Mouse (Mus musculus): Measurements from ENCODE around the gene Krt7. TPM values are rescaled to one million over a fixed set of nuclear protein-coding genes. Genes with fewer than 3 reads are reported as not detected.
A peak's percentile ranks its signal among the peaks of the same experiment; 100 is the strongest.

The Krt7 gene
- total RNA-seq, 1 experiment, result 14.1 TPM

DNA sequence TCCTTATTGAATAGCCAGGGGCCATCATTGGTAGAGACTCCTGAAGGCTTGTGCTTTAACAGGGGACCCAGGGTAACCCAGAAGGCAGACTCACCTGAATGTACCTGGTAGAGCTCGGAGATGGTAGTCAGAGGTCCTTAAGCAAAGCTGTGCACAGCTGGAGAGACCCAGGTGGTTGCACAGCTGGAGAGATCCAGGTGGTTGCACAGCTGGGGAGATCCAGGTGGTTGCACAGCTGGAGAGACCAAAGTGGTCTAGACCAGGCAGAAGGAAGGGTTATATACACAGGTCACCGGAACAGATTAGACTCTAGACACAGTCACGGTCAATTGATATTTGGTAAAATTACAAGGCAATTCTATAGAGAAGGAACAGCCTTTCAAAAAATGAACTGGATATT lies 13.9 kb upstream of the Krt7 start:
- Histone ChIP-seq H3K9me3 (ENCODE audit: control insufficient read depth, insufficient read depth, low read depth, low read length) (no peaks in the 10 kb centered on the region), H3K36me3 (ENCODE audit: control insufficient read depth, insufficient read depth, low read length, poor library complexity, severe bottlenecking) (no peaks in the 10 kb centered on the region), H3K4me3 (ENCODE audit: insufficient read depth in 1 of 2, low read depth in 1 of 2, low read length in 2 of 2, poor library complexity in 1 of 2, severe bottlenecking in 1 of 2) (no peak overlapping the region), H3K4me1 (ENCODE audit: control insufficient read depth in 2 of 2, insufficient read depth in 2 of 2, low read length in 2 of 2, poor library complexity in 1 of 2) (no peaks in the 10 kb centered on the region), H3K27ac (ENCODE audit: insufficient read depth, low read depth, low read length, poor library complexity, severe bottlenecking) (no peak overlapping the region), H3K9ac (ENCODE audit: insufficient read depth, low read depth, low read length, poor library complexity, severe bottlenecking) (no peak overlapping the region)
- TF ChIP-seq ZC3H11A (IDR thresholded peaks at IDR 0.05; ENCODE audit: borderline replicate concordance, low read depth, low read length) (no peak), ZNF384 (IDR thresholded peaks at IDR 0.05; ENCODE audit: low read depth, low read length) (no peak), CHD2 (IDR thresholded peaks at IDR 0.05; ENCODE audit: low read depth, low read length) (no peak), MAFK (IDR thresholded peaks at IDR 0.05; ENCODE audit: insufficient read depth, low read depth, low read length) (no peak), HCFC1 (IDR thresholded peaks at IDR 0.05; ENCODE audit: borderline replicate concordance, insufficient read depth, low read length) (no peak)
- in situ Hi-C loops (cut with MboI; ENCODE audit: low sequenced_read_pairs in 2 of 2, unreplicated experiment in 2 of 2), result no loop called here
- DNase-seq (ENCODE audit: low read depth, low spot score), result no peak

DNA sequence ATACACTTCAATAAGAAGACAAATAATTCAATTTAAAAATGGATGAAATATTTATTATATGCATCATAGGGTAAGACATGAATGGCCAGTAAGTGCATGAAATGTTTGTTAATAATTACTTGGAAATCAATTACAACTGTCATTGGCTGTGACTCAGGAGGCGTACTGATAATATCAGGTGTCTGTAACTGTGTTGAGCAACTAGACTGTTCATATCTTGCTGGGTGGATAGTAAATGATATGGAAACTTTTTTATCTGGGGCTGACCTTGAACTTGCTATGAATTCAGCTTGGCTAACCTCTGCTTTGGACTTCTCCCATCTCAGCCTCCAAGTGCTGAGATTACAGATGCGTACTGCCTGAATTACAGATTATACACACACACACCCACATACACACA lies 13.2 kb upstream of the Krt7 start:
- H3K27ac ChIP-seq (ENCODE audit: insufficient read depth, low read depth, low read length, poor library complexity, severe bottlenecking), result no peak overlapping the region
- no peaks in the 10 kb centered on the region for H3K4me1 ChIP-seq (ENCODE audit: control insufficient read depth in 2 of 2, insufficient read depth in 2 of 2, low read length in 2 of 2, poor library complexity in 1 of 2)
- no peak for DNase-seq (ENCODE audit: low read depth, low spot score)
- in situ Hi-C loops (cut with MboI; ENCODE audit: low sequenced_read_pairs in 2 of 2, unreplicated experiment in 2 of 2), result no loop called here
- no peaks in the 10 kb centered on the region for H3K9me3 ChIP-seq (ENCODE audit: control insufficient read depth, insufficient read depth, low read depth, low read length)
- H3K4me3 ChIP-seq (ENCODE audit: insufficient read depth in 1 of 2, low read depth in 1 of 2, low read length in 2 of 2, poor library complexity in 1 of 2, severe bottlenecking in 1 of 2), result no peak overlapping the region
- H3K36me3 ChIP-seq (ENCODE audit: control insufficient read depth, insufficient read depth, low read length, poor library complexity, severe bottlenecking), result no peaks in the 10 kb centered on the region
- TF ChIP-seq CHD2 (IDR thresholded peaks at IDR 0.05; ENCODE audit: low read depth, low read length) (no peak), ZNF384 (IDR thresholded peaks at IDR 0.05; ENCODE audit: low read depth, low read length) (no peak), ZC3H11A (IDR thresholded peaks at IDR 0.05; ENCODE audit: borderline replicate concordance, low read depth, low read length) (no peak), MAFK (IDR thresholded peaks at IDR 0.05; ENCODE audit: insufficient read depth, low read depth, low read length) (no peak), HCFC1 (IDR thresholded peaks at IDR 0.05; ENCODE audit: borderline replicate concordance, insufficient read depth, low read length) (no peak)
- no peak overlapping the region for H3K9ac ChIP-seq (ENCODE audit: insufficient read depth, low read depth, low read length, poor library complexity, severe bottlenecking)

DNA sequence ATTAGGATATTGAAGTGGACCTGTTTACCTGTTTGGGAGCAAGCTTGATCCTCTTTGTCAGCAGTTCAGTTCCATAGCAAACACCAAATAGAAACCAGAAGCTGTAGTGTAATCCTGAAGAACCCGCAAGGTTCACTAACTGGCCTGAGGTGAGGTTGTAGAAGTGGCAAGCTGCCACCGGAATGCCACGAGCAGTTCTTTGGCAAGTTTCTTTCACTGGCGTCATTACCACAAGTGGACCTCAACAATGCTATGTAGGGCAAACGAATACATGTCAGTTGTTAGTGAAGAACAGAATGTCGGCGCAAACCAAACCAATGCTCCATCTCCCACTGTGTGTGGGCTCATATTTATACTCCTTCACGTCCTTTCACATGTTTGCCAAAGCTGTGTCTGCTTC lies 12.6 kb upstream of the Krt7 start:
- H3K9ac ChIP-seq (ENCODE audit: insufficient read depth, low read depth, low read length, poor library complexity, severe bottlenecking), result no peak overlapping the region
- no peak for TF ChIP-seq ZNF384 (IDR thresholded peaks at IDR 0.05; ENCODE audit: low read depth, low read length)
- no peak for TF ChIP-seq MAFK (IDR thresholded peaks at IDR 0.05; ENCODE audit: insufficient read depth, low read depth, low read length)
- H3K4me1 ChIP-seq (ENCODE audit: control insufficient read depth in 2 of 2, insufficient read depth in 2 of 2, low read length in 2 of 2, poor library complexity in 1 of 2), result no peaks in the 10 kb centered on the region
- no peak for DNase-seq (ENCODE audit: low read depth, low spot score)
- no peaks in the 10 kb centered on the region for H3K36me3 ChIP-seq (ENCODE audit: control insufficient read depth, insufficient read depth, low read length, poor library complexity, severe bottlenecking)
- H3K4me3 ChIP-seq (ENCODE audit: insufficient read depth in 1 of 2, low read depth in 1 of 2, low read length in 2 of 2, poor library complexity in 1 of 2, severe bottlenecking in 1 of 2), result no peak overlapping the region
- no peaks in the 10 kb centered on the region for H3K9me3 ChIP-seq (ENCODE audit: control insufficient read depth, insufficient read depth, low read depth, low read length)
- in situ Hi-C loops (cut with MboI; ENCODE audit: low sequenced_read_pairs in 2 of 2, unreplicated experiment in 2 of 2), result no loop called here
- no peak overlapping the region for H3K27ac ChIP-seq (ENCODE audit: insufficient read depth, low read depth, low read length, poor library complexity, severe bottlenecking)

DNA sequence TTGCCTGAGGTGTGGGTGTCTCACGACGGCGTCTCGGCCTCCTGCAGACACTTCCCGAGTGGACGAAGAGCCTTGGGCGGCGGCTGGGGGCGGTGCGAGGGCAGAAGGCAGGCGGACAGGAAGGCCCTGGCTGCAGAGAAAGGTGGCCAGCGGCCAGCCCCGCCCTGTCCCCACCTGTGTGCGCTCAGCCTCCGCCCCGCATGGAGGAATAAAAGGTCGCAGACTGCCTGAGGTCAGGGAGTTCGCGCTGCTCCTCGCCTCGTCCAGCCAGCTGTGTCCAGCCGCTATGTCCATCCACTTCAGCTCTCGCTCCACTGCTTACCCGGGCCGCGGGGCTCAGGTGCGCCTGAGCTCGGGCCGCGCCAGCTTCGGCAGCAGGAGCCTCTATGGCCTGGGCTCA lies 1.3 kb downstream of the Krt7 start:
- no peak for TF ChIP-seq CHD2 (IDR thresholded peaks at IDR 0.05; ENCODE audit: low read depth, low read length)
- DNase-seq (ENCODE audit: low read depth, low spot score), result no peak
- no peak overlapping the region for H3K27ac ChIP-seq (ENCODE audit: insufficient read depth, low read depth, low read length, poor library complexity, severe bottlenecking)
- H3K9me3 ChIP-seq (ENCODE audit: control insufficient read depth, insufficient read depth, low read depth, low read length), result no peaks in the 10 kb centered on the region
- peak overlapping the region; percentile 54 for H3K9ac ChIP-seq (ENCODE audit: insufficient read depth, low read depth, low read length, poor library complexity, severe bottlenecking)
- H3K4me3 ChIP-seq (ENCODE audit: insufficient read depth in 1 of 2, low read depth in 1 of 2, low read length in 2 of 2, poor library complexity in 1 of 2, severe bottlenecking in 1 of 2), result peak overlapping the region; percentile 36 to 59; a peak in 3 of 4 replicates
- H3K36me3 ChIP-seq (ENCODE audit: control insufficient read depth, insufficient read depth, low read length, poor library complexity, severe bottlenecking), result no peaks in the 10 kb centered on the region
- in situ Hi-C loops (cut with MboI; ENCODE audit: low sequenced_read_pairs in 2 of 2, unreplicated experiment in 2 of 2), result no loop called here
- peaks cover 8 to 9% of the 10 kb centered on the region in 2 experiments; a peak in 3 of 4 replicates for H3K4me1 ChIP-seq (ENCODE audit: control insufficient read depth in 2 of 2, insufficient read depth in 2 of 2, low read length in 2 of 2, poor library complexity in 1 of 2)

DNA sequence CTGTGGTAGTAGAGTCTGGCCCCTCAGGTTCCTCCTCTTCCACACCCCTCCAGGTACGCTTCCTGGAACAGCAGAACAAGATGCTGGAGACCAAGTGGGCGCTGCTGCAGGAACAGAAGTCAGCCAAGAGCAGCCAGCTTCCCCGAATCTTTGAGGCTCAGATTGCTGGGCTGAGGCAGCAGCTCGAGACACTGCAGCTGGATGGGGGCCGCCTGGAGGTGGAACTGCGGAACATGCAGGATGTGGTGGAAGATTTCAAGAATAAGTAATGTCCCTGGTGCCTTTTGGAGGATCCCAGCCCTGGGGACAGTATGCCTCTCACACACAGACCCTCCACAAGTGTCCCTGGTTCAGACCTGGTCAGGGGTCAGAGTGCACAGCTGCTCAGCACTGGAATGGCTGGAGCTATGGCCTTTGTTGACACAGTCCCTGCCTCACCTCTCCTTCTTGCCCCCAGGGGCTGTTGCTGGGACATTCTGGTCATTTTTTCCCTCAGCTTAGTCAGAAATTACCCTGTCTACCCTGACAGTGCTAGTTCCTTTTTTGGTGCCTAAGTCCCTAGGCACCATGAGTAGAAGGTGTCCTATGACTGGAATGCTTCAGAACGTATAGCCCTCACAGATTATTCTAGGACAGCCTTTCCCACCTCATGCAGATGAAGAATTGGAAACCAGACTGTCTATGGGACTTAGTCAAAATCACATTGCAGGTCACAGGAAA lies 3.2 kb downstream of the Krt7 start:
- Histone ChIP-seq H3K4me1 (ENCODE audit: control insufficient read depth in 2 of 2, insufficient read depth in 2 of 2, low read length in 2 of 2, poor library complexity in 1 of 2) (peaks cover 8 to 9% of the 10 kb centered on the region in 2 experiments; a peak in 3 of 4 replicates), H3K4me3 (ENCODE audit: insufficient read depth in 1 of 2, low read depth in 1 of 2, low read length in 2 of 2, poor library complexity in 1 of 2, severe bottlenecking in 1 of 2) (no peak overlapping the region), H3K27ac (ENCODE audit: insufficient read depth, low read depth, low read length, poor library complexity, severe bottlenecking) (no peak overlapping the region), H3K9me3 (ENCODE audit: control insufficient read depth, insufficient read depth, low read depth, low read length) (no peaks in the 10 kb centered on the region), H3K9ac (ENCODE audit: insufficient read depth, low read depth, low read length, poor library complexity, severe bottlenecking) (no peak overlapping the region), H3K36me3 (ENCODE audit: control insufficient read depth, insufficient read depth, low read length, poor library complexity, severe bottlenecking) (no peaks in the 10 kb centered on the region)
- DNase-seq (ENCODE audit: low read depth, low spot score), result no peak
- in situ Hi-C loops (cut with MboI; ENCODE audit: low sequenced_read_pairs in 2 of 2, unreplicated experiment in 2 of 2), result no loop called here
- TF ChIP-seq ZNF384 (IDR thresholded peaks at IDR 0.05; ENCODE audit: low read depth, low read length) (no peak), HCFC1 (IDR thresholded peaks at IDR 0.05; ENCODE audit: borderline replicate concordance, insufficient read depth, low read length) (no peak), ZC3H11A (IDR thresholded peaks at IDR 0.05; ENCODE audit: borderline replicate concordance, low read depth, low read length) (no peak)
